Mouse (Mus musculus) central nervous system, embryonic 14 days (tissue): ENCODE measurements around the gene Gm17689. TPM values are rescaled to one million over a fixed set of nuclear protein-coding genes. Genes with fewer than 3 reads are reported as not detected.

Source experiments
- polyA plus RNA-seq: library from polyadenylated mRNA; depleted of rRNA; stranded (reverse); fragments of >200 nt; gene quantifications from 2 replicates; pipeline ENCODE4 v1.2.3, GENCODE M21; 2012; rRNA removed

Gm17689 gene
- not detected in 2 replicates for polyA plus RNA-seq

DNA sequence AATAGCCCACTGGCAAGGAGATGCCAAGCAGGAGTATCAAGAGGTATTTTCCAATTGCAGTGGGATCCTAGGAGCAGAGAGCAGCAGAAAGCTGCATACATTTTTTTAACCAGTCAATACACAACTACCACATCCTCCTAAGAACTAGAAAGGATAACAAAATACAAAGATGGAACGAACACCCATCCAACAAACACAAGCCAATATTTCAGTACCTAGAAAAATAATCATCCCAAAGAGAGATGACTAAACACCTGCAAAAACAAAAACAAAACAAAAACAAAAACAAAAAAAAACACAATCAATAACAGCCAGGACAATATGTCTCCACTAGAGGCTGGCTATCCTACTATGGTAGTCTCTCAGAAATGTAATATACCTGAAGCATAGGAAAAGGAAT, at the start of gene Gm17689:
Gm17689 (minus strand) TSS at position 101 of the 400 bp plus-strand sequence.

DNA sequence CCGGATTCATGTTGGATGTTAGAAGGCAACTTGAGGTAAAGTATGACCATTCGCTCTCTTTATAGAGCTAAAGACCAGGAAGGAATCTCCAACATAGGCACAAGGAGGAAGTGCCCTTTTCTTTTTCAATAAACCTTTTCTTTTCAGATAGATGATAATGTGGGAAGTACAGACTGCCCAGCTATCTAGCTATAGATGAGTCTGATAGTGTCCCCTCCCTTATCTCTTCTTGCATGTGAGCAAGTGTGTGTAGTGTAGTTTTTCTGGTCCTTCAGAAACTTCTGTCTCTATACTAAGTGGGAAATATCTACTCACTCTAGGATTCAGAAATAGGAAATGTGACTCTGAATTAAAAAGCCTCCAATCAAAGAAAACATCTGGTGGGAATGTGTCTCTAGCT, 40.6 kb downstream of the Gm17689 start, which contains the start of gene Gm5615:
Gm5615 (minus strand) TSS at position 101 of the 400 bp plus-strand sequence.

Other genes with a start within 250 kb of the Gm17689 start
- gene Gm7257, start 150.8 kb downstream of the Gm17689 start, polyA plus RNA-seq = not detected in 2 replicates
- gene Gm9513, start 107.0 kb downstream of the Gm17689 start, polyA plus RNA-seq = not detected in 2 replicates
- not detected in 2 replicates for gene Gm5615, start 40.7 kb downstream of the Gm17689 start, polyA plus RNA-seq
- not detected in 2 replicates for gene A630095E13Rik, start 60.7 kb upstream of the Gm17689 start, polyA plus RNA-seq
- not detected in 2 replicates for gene Acrv1, start 110.6 kb upstream of the Gm17689 start, polyA plus RNA-seq
- gene Chek1, start 144.4 kb upstream of the Gm17689 start, polyA plus RNA-seq = 10.2 and 12.0 TPM in 2 replicates
- 92.6 and 117 TPM in 2 replicates for gene Stt3a, start 185.0 kb upstream of the Gm17689 start, polyA plus RNA-seq
- 97.8 and 103 TPM in 2 replicates for gene Ei24, start 214.8 kb upstream of the Gm17689 start, polyA plus RNA-seq
- 308 and 382 TPM in 2 replicates for gene Fez1, start 239.2 kb upstream of the Gm17689 start, polyA plus RNA-seq